Mouse (Mus musculus) lung, postnatal 0 days (tissue): ENCODE results near the gene Cul7.

Experiments used
- CTCF ChIP-seq: IDR thresholded peaks from 2 replicates; pipeline ENCODE4 v1.5.1; 2016; ENCODE audit warnings: antibody characterized with exemption, mild to moderate bottlenecking
- EP300 ChIP-seq: IDR thresholded peaks from 2 replicates; pipeline ENCODE4 v1.6.1; 2016; ENCODE audit warnings: antibody characterized with exemption, mild to moderate bottlenecking, control low read depth

DNA sequence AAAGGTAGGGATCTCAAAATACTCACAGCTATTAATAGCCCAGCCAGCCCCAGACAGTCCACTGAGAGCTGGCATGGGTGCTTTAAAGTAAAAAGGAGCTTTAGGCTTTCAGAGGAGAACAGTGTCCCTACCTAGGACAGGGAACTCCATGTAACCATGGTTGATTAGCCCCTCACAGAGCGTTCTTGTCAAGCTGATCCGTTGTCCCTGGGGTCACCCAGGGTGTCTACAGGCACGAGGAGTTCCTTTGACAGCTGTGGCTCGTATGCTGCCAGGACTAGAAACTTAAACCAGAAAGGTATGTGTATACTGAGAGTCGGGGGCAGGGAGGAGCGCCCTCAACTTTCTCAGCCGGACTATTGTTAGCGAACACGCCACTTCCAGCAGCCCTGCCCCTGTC lies 28.8 kb downstream of the Cul7 start:
- no peak for TF ChIP-seq CTCF
- no peak for TF ChIP-seq EP300
